Mouse (Mus musculus) midbrain, embryonic 10.5 days (tissue): ENCODE measurements around the gene Exosc6. TPM values are rescaled to one million over a fixed set of nuclear protein-coding genes. Genes with fewer than 3 reads are reported as not detected.

Source experiments
- microRNA-seq: library from miRNA; unstranded; fragments of <30 nt; microRNA quantifications from one replicate; pipeline ENCODE4, GENCODE M21; 2017
- polyA plus RNA-seq: library from polyadenylated mRNA; unstranded; fragments of >200 nt; fragmentation: Nextera tagmentation; extraction: Ambion mirVana; gene quantifications from 2 replicates; pipeline ENCODE4 v1.2.1, GENCODE M21; 2016

Exosc6 gene
- polyA plus RNA-seq, 1 experiment from 2014 or later = 14.4 TPM

Small RNA genes within 50 kb of the gene (microRNA-seq; reads per million reads assigned to microRNA genes)
- gene Gm24103 = not detected
- 3.6 reads per million, percentile 6 among the genes with 10 or more reads in this experiment for gene Mir3473d

Other genes starting within 250 kb of the Exosc6 start
- 75.4 and 78.2 TPM in 2 replicates for gene Cog4, start 209.7 kb upstream of the Exosc6 start, polyA plus RNA-seq
- gene Sf3b3, start 209.6 kb upstream of the Exosc6 start, polyA plus RNA-seq = 222 and 225 TPM in 2 replicates
- 12.2 and 12.7 TPM in 2 replicates for gene Fuk, start 153.9 kb upstream of the Exosc6 start, polyA plus RNA-seq
- gene St3gal2, start 136.4 kb upstream of the Exosc6 start, polyA plus RNA-seq = 24.3 and 25.4 TPM in 2 replicates
- gene Ddx19a, start 58.5 kb upstream of the Exosc6 start, polyA plus RNA-seq = 24.2 and 25.1 TPM in 2 replicates
- gene Ddx19b, start 24.6 kb upstream of the Exosc6 start, polyA plus RNA-seq = 11.4 and 11.6 TPM in 2 replicates
- 75.6 and 79.8 TPM in 2 replicates for gene Aars, start 23.2 kb upstream of the Exosc6 start, polyA plus RNA-seq
- 1.1 and 2.0 TPM in 2 replicates for gene Clec18a, start 36.1 kb downstream of the Exosc6 start, polyA plus RNA-seq
- gene Pdpr, start 38.3 kb downstream of the Exosc6 start, polyA plus RNA-seq = 11.9 and 13.2 TPM in 2 replicates
- 65.1 and 66.7 TPM in 2 replicates for gene Glg1, start 202.9 kb downstream of the Exosc6 start, polyA plus RNA-seq
- gene Rfwd3, start 243.9 kb downstream of the Exosc6 start, polyA plus RNA-seq = 95.2 and 98.9 TPM in 2 replicates